Mouse (Mus musculus) kidney, embryonic 14.5 days (tissue): ENCODE data around the gene Gm5039. TPM values are rescaled to one million over a fixed set of nuclear protein-coding genes. Genes with fewer than 3 reads are reported as not detected.
"Not testable (repeated sequence)": the region's sequence is repeated elsewhere in the genome, so short reads cannot be mapped to it uniquely, and the experiment has no call there.

Source experiments
- ATAC-seq: fragments of 200-750 bp; cut with Nextera tagmentation; 2 replicates; pipeline ENCODE4 v1.8.0; 2017; ENCODE audit warnings: moderate number of reproducible peaks, mild to moderate bottlenecking, moderate TSS enrichment, moderate library complexity; ENCODE audit not compliant: low FRiP score, low TSS enrichment
- H3K27ac ChIP-seq: fragments of 300-500 bp; sonication (generic); 2 replicates; pipeline ENCODE4 v1.5.1; 2014; ENCODE audit warnings: low read depth, mild to moderate bottlenecking, low read length, moderate library complexity, mixed read lengths
- H3K27me3 ChIP-seq: fragments of 300-500 bp; sonication (generic); 2 replicates; pipeline ENCODE4 v1.6.1; 2014; ENCODE audit warnings: mild to moderate bottlenecking, low read length; ENCODE audit not compliant: control insufficient read depth, insufficient read depth
- H3K36me3 ChIP-seq: fragments of 300-500 bp; sonication (generic); 2 replicates; pipeline ENCODE4 v1.6.1; 2014; ENCODE audit warnings: low read length, mixed read lengths; ENCODE audit not compliant: control insufficient read depth, insufficient read depth
- H3K4me1 ChIP-seq: fragments of 300-500 bp; sonication (generic); 2 replicates; pipeline ENCODE4 v1.6.1; 2014; ENCODE audit warnings: low read length, mixed read lengths; ENCODE audit not compliant: control insufficient read depth, insufficient read depth
- H3K4me2 ChIP-seq: fragments of 300-500 bp; sonication (generic); replicated peaks from 2 replicates; pipeline ENCODE4 v1.6.1; 2014; ENCODE audit warnings: low read depth, mild to moderate bottlenecking, low read length
- H3K4me3 ChIP-seq: fragments of 300-500 bp; sonication (generic); 2 replicates; pipeline ENCODE4 v1.5.1; 2014; ENCODE audit warnings: mild to moderate bottlenecking, low read length
- H3K9ac ChIP-seq: fragments of 300-500 bp; sonication (generic); 2 replicates; pipeline ENCODE4 v1.6.1; 2014; ENCODE audit warnings: low read depth, mild to moderate bottlenecking, low read length, moderate library complexity
- H3K9me3 ChIP-seq: fragments of 300-500 bp; sonication (generic); 2 replicates; pipeline ENCODE4 v1.6.1; 2016; ENCODE audit warnings: low read length; ENCODE audit not compliant: control insufficient read depth
- WGBS: fragments of 180-500 bp; shearing (Covaris S2); extraction: QIAGEN DNeasy Blood & Tissue Kit; methylation state at CpG from one replicate; pipeline ENCODE4 v1.1.7; 2014; 5-methylcytosine and 5-hydroxymethylcytosine counted together
- polyA plus RNA-seq: library from polyadenylated mRNA; unstranded; fragments of >200 nt; fragmentation: Nextera tagmentation; extraction: Ambion mirVana; gene quantifications from 2 replicates; pipeline ENCODE4 v1.2.1, GENCODE M21; 2014

The Gm5039 gene
- not detected in 2 replicates for polyA plus RNA-seq

DNA sequence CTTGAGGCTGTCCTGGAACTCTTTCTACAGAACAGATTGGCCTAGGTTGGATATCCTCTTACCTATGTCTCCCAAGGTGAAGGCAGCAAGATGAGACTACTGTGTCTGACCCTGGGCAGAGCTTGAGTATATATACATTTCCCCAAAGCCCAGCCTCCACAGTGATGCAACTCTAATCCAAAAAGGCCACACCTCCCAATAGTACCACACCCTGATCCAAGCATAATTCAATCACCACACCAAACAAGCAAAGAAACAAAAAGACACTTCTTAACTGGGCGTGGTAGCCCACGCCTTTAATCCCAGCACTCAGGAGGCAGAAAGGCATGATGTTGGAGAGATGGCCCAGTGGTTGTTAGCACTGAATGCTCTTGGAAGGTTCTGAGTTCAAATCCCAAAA, at the start of gene Gm5039:
Gene Gm5039 (minus strand): TSS at position 101 of the 400 bp plus-strand sequence.
- not testable (repeated sequence) for H3K36me3 ChIP-seq, H3K4me2 ChIP-seq, H3K27ac ChIP-seq, H3K27me3 ChIP-seq, H3K9me3 ChIP-seq, H3K4me1 ChIP-seq, H3K9ac ChIP-seq, ATAC-seq, H3K4me3 ChIP-seq
- 88% methylated on average over 2 of the region's 2 CpGs for WGBS

GRCm38 (mm10) chr12:88372018-88372417, 48.2 kb upstream of the Gm5039 start:
- no peak overlapping the region for H3K4me3 ChIP-seq
- 58% methylated on average over 5 of the region's 5 CpGs for WGBS
- ATAC-seq = no peak; the same call in 1 of the 2 replicates

DNA sequence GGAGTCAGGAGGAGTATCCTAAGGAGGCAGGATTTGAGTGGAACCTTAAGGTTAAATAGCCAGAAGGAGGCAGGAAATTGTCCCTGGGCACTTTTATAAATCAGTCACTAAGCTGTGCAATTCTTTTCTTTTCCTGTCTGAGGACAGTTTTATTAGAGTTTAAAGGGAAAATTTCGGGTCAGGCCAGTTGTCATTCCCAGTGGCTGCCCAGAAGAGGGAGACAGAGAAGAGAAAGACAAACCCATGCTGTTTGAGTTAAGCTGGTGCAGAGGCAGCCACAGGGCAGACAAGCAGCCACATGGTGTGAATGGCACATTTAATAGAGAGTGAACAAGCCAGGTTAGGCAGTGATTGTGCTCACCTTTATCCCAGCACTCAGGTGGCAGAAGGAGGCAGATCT, 46.5 kb upstream of the Gm5039 start:
- H3K9ac ChIP-seq, H3K27me3 ChIP-seq, H3K4me1 ChIP-seq, H3K27ac ChIP-seq, H3K4me2 ChIP-seq, H3K36me3 ChIP-seq, H3K9me3 ChIP-seq, ATAC-seq, H3K4me3 ChIP-seq: not testable (repeated sequence)
- 0% methylated on average over 1 of the region's 1 CpGs for WGBS

More at GRCm38 (mm10) chr12:88372018-88372417, 48.2 kb upstream of the Gm5039 start:
- no peak overlapping the region for H3K27ac ChIP-seq
- H3K4me2 ChIP-seq = no peak overlapping the region
- H3K27me3 ChIP-seq = no peaks in the 10 kb centered on the region
- H3K36me3 ChIP-seq = no peaks in the 10 kb centered on the region; the same call in 1 of the 2 replicates
- no peaks in the 10 kb centered on the region for H3K9me3 ChIP-seq
- no peaks in the 10 kb centered on the region for H3K4me1 ChIP-seq
- no peak overlapping the region for H3K9ac ChIP-seq

- H3K36me3 ChIP-seq, H3K9ac ChIP-seq, H3K4me1 ChIP-seq, H3K4me2 ChIP-seq, H3K27me3 ChIP-seq, ATAC-seq, H3K27ac ChIP-seq, H3K4me3 ChIP-seq, H3K9me3 ChIP-seq: not testable (repeated sequence)
- WGBS = 56% methylated on average over 4 of the region's 4 CpGs
Measured at GRCm38 (mm10) chr12:88369690-88370089, 45.9 kb upstream of the Gm5039 start.

GRCm38 (mm10) chr12:88368618-88369017, 44.8 kb upstream of the Gm5039 start:
- Histone ChIP-seq H3K4me3 (no peak overlapping the region), H3K4me1 (no peaks in the 10 kb centered on the region), H3K36me3 (no peaks in the 10 kb centered on the region; the same call in 1 of the 2 replicates), H3K9ac (no peak overlapping the region), H3K4me2 (no peak overlapping the region), H3K9me3 (no peaks in the 10 kb centered on the region), H3K27ac (no peak overlapping the region), H3K27me3 (no peaks in the 10 kb centered on the region)
- 73% methylated on average over 4 of the region's 4 CpGs for WGBS
- no peak for ATAC-seq

GRCm38 (mm10) chr12:88367673-88368072, 43.8 kb upstream of the Gm5039 start:
- H3K27me3 ChIP-seq = no peaks in the 10 kb centered on the region
- no peak overlapping the region for H3K27ac ChIP-seq
- no peak overlapping the region for H3K4me3 ChIP-seq
- no peaks in the 10 kb centered on the region for H3K9me3 ChIP-seq
- ATAC-seq = no peak
- no peak overlapping the region for H3K4me2 ChIP-seq
- no peaks in the 10 kb centered on the region for H3K4me1 ChIP-seq
- 83% methylated on average over 4 of the region's 4 CpGs for WGBS
- H3K9ac ChIP-seq = no peak overlapping the region
- no peaks in the 10 kb centered on the region; the same call in 1 of the 2 replicates for H3K36me3 ChIP-seq

- 51% methylated on average over 9 of the region's 9 CpGs for WGBS
- Histone ChIP-seq H3K27me3 (no peaks in the 10 kb centered on the region), H3K27ac (no peak overlapping the region), H3K36me3 (no peaks in the 10 kb centered on the region), H3K9me3 (no peaks in the 10 kb centered on the region), H3K9ac (peak overlapping the region; percentile 66; the same call in 1 of the 2 replicates), H3K4me3 (peak overlapping the region; percentile 72), H3K4me2 (peak overlapping the region; percentile 71), H3K4me1 (peaks cover 5% of the 10 kb centered on the region; the same call in 1 of the 2 replicates)
- ATAC-seq = no peak
Measured at GRCm38 (mm10) chr12:88361120-88361445, 37.3 kb upstream of the Gm5039 start.

GRCm38 (mm10) chr12:88360441-88361119, 36.8 kb upstream of the Gm5039 start, which contains the start of gene Adck1:
Gene Adck1, plus strand, starts transcription at chr12:88360554.
- H3K9ac ChIP-seq = peak within 1 kb of the TSS; percentile 66
- H3K4me3 ChIP-seq = peak within 1 kb of the TSS; percentile 72
- ATAC-seq = peak; percentile 96
- H3K27me3 ChIP-seq = no peaks in the 10 kb centered on the region
- peak within 1 kb of the TSS; percentile 71 for H3K4me2 ChIP-seq
- WGBS = under 1% methylated on average over 38 of the region's 38 CpGs
- H3K36me3 ChIP-seq = no peaks in the 10 kb centered on the region
- H3K4me1 ChIP-seq = peaks cover 5% of the 10 kb centered on the region; the same call in 1 of the 2 replicates
- no peaks in the 10 kb centered on the region for H3K9me3 ChIP-seq
- H3K27ac ChIP-seq = peak within 1 kb of the TSS; percentile 69; the same call in 1 of the 2 replicates

- peak overlapping the region; percentile 45; the same call in 1 of the 2 replicates for H3K9ac ChIP-seq
Measured at GRCm38 (mm10) chr12:88354182-88354702, 30.4 kb upstream of the Gm5039 start.

More at GRCm38 (mm10) chr12:88354182-88354702, 30.4 kb upstream of the Gm5039 start:
- Histone ChIP-seq H3K27me3 (no peaks in the 10 kb centered on the region), H3K27ac (no peak overlapping the region), H3K36me3 (no peaks in the 10 kb centered on the region), H3K9me3 (no peaks in the 10 kb centered on the region), H3K4me3 (peak overlapping the region; percentile 29), H3K4me2 (peak overlapping the region; percentile 49), H3K4me1 (no peaks in the 10 kb centered on the region)
- ATAC-seq = peak; percentile 66
- WGBS = 19% methylated on average over 41 of the region's 41 CpGs
